Mouse (Mus musculus) cerebellum, adult 8-10 months (tissue): Measurements from ENCODE around the gene Arntl2.
"Not testable (repeated sequence)": the region's sequence is repeated elsewhere in the genome, so short reads cannot be mapped to it uniquely, and the experiment has no call there.

Experiments used
- DNase-seq: peaks from one replicate; pipeline ENCODE4 v3.0.0; 2022

Arntl2 gene

GRCm38 (mm10) chr6:146795924-146796545, at the start of gene Arntl2:
Arntl2 (plus strand) TSS chr6:146796055.
- peak; percentile 34 for DNase-seq

- no peak for DNase-seq
Observed at GRCm38 (mm10) chr6:146746577-146746976, 49.3 kb upstream of the Arntl2 start.

GRCm38 (mm10) chr6:146747057-146747456, 48.8 kb upstream of the Arntl2 start:
- no peak for DNase-seq

GRCm38 (mm10) chr6:146748271-146748670, 47.6 kb upstream of the Arntl2 start:
- no peak for DNase-seq

GRCm38 (mm10) chr6:146751671-146752070, 44.2 kb upstream of the Arntl2 start:
- no peak for DNase-seq

GRCm38 (mm10) chr6:146752178-146752577, 43.7 kb upstream of the Arntl2 start:
- DNase-seq: no peak

- DNase-seq: no peak
Observed at GRCm38 (mm10) chr6:146752612-146753011, 43.2 kb upstream of the Arntl2 start.

- DNase-seq: no peak
Observed at GRCm38 (mm10) chr6:146753560-146754160, 42.2 kb upstream of the Arntl2 start.

- no peak for DNase-seq
Observed at GRCm38 (mm10) chr6:146755136-146755535, 40.7 kb upstream of the Arntl2 start.

- no peak for DNase-seq
Observed at GRCm38 (mm10) chr6:146755679-146756078, 40.2 kb upstream of the Arntl2 start.

- no peak for DNase-seq
Observed at GRCm38 (mm10) chr6:146759027-146759426, 36.8 kb upstream of the Arntl2 start.

GRCm38 (mm10) chr6:146760022-146760421, 35.8 kb upstream of the Arntl2 start:
- no peak for DNase-seq

- DNase-seq: no peak
Observed at GRCm38 (mm10) chr6:146760736-146761135, 35.1 kb upstream of the Arntl2 start.

- DNase-seq: peak; percentile 29
Observed at GRCm38 (mm10) chr6:146762264-146762898, 33.5 kb upstream of the Arntl2 start.

- DNase-seq: no peak
Observed at GRCm38 (mm10) chr6:146764593-146764992, 31.3 kb upstream of the Arntl2 start.

- DNase-seq: no peak
Observed at GRCm38 (mm10) chr6:146765270-146765669, 30.6 kb upstream of the Arntl2 start.

GRCm38 (mm10) chr6:146768813-146769404, 26.9 kb upstream of the Arntl2 start:
- no peak for DNase-seq

GRCm38 (mm10) chr6:146770005-146770745, 25.7 kb upstream of the Arntl2 start:
- no peak for DNase-seq

- DNase-seq: no peak
Observed at GRCm38 (mm10) chr6:146770808-146771207, 25.0 kb upstream of the Arntl2 start.

- DNase-seq: not testable (repeated sequence)
Observed at GRCm38 (mm10) chr6:146775864-146776263, 20.0 kb upstream of the Arntl2 start.

GRCm38 (mm10) chr6:146776610-146777389, 19.1 kb upstream of the Arntl2 start:
- no peak for DNase-seq

GRCm38 (mm10) chr6:146778055-146778454, 17.8 kb upstream of the Arntl2 start:
- no peak for DNase-seq
